Mouse (Mus musculus) hindbrain, embryonic 10.5 days (tissue): ENCODE measurements at regions not wholly inside any gene's neighbourhood (a gene's known extent, or its start where the extent isn't known, plus 50 kb on each side); places are given as distances from the start of the nearest gene placed in this dataset.

Experiments
- DNase-seq: peaks from one replicate; pipeline ENCODE4 v3.0.0-alpha.2; 2017; ENCODE audit warnings: low spot score
- H3K27ac ChIP-seq: fragments of 300-500 bp; sonication (generic); 2 replicates; pipeline ENCODE4 v1.5.1; 2016; ENCODE audit warnings: mild to moderate bottlenecking, moderate library complexity
- H3K27me3 ChIP-seq: fragments of 300-500 bp; sonication (generic); 2 replicates; pipeline ENCODE4 v1.6.1; 2016; ENCODE audit warnings: mild to moderate bottlenecking; ENCODE audit not compliant: poor library complexity, insufficient read depth, severe bottlenecking
- H3K36me3 ChIP-seq: fragments of 300-500 bp; sonication (generic); 2 replicates; pipeline ENCODE4 v1.6.1; 2016; ENCODE audit warnings: mild to moderate bottlenecking, moderate library complexity
- H3K4me1 ChIP-seq: fragments of 300-500 bp; sonication (generic); replicated peaks from 2 replicates; pipeline ENCODE4 v1.6.1; 2016; ENCODE audit warnings: mild to moderate bottlenecking
- H3K4me3 ChIP-seq: fragments of 300-500 bp; sonication (generic); 2 replicates; pipeline ENCODE4 v1.5.1; 2016; ENCODE audit warnings: mild to moderate bottlenecking, moderate library complexity
- H3K9me3 ChIP-seq: fragments of 300-500 bp; sonication (generic); 2 replicates; pipeline ENCODE4 v1.6.1; 2016; ENCODE audit warnings: mild to moderate bottlenecking, moderate library complexity
- WGBS: fragments of 180-500 bp; shearing (Covaris S2); methylation state at CpG from one replicate; pipeline ENCODE4 v1.1.7; 2016; 5-methylcytosine and 5-hydroxymethylcytosine counted together

DNA sequence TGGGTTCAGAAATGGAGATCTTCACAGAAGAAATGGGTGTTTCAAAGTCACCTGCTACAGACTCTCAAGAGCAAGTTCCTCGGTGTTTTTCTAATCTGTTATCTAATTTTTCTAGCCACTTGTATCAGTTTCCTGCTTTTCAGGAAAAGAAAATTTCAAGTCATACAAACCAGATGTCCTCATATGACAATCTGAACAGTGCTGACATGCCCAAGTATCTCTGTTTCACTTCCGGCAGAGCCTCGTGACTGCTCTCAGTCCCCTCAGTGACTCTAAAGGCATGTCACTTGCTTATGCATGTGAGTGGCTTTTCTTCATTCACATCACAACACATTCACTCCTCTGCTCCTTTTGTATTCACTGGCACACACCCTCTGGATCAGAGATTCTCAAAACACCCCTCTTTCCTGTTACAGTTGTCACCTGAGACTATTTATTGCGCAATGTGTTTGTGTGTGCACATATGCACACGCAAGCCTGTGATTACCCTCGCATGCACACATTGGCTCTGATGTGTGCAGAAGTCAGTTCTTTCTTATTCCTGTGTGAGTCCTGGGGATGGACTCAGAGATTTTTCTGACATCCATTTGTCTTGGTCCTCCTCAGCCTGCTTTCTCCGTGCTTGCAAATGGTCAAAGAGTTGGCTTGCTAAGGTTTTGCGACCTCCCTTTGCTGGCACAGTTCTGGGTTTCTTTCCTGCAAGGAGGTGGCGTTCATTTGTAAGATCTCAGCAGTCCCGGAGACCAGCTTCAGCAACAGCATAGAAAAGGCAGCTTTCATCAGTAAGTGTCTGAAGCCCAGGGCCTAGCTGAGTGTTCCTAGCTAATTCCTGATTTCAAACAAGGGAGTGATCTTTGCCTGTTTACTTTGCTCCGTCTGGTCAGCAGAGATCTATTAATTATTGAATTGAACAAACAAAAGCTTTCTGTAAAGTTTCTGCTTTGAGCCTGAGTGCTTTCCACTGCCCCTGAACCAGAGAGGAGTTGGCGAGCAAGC lies 95.6 kb upstream of the Dazl start:
- Histone ChIP-seq H3K27ac (no peak overlapping the region), H3K4me1 (no peaks in the 10 kb centered on the region), H3K36me3 (no peaks in the 10 kb centered on the region), H3K27me3 (no peaks in the 10 kb centered on the region), H3K4me3 (no peak overlapping the region), H3K9me3 (no peaks in the 10 kb centered on the region)
- 89% methylated on average over 12 of the region's 12 CpGs for WGBS
- no peak for DNase-seq

GRCm38 (mm10) chr17:50390151-50390550 lies 96.7 kb upstream of the Dazl start:
- no peak overlapping the region for H3K27ac ChIP-seq
- no peaks in the 10 kb centered on the region for H3K27me3 ChIP-seq
- DNase-seq = no peak
- 82% methylated on average over 1 of the region's 1 CpGs for WGBS
- H3K36me3 ChIP-seq = no peaks in the 10 kb centered on the region
- no peaks in the 10 kb centered on the region for H3K9me3 ChIP-seq
- no peaks in the 10 kb centered on the region for H3K4me1 ChIP-seq
- no peak overlapping the region for H3K4me3 ChIP-seq

DNA sequence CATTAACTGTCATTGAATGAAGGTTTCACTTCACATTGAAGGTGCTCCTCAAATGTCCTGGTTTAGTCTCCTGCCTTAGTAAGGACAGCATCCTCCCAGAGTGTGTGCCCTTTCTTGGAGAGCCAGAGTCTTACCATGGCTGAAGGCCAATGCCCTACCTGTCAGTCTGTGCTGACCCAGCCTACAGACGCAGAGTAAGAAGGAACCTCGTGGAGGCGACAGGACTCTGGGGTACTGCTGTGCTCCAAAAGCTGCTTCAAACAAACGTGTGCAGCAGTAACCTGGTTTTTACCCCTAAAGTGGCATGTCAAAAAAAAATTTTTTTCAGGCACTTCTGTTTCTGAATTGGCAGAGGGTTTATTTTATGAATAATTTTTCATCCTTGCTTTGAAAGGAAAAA lies 97.8 kb upstream of the Dazl start:
- no peaks in the 10 kb centered on the region for H3K36me3 ChIP-seq
- H3K27me3 ChIP-seq = no peaks in the 10 kb centered on the region
- no peak overlapping the region for H3K27ac ChIP-seq
- no peaks in the 10 kb centered on the region for H3K9me3 ChIP-seq
- no peak overlapping the region for H3K4me3 ChIP-seq
- no peaks in the 10 kb centered on the region for H3K4me1 ChIP-seq
- 83% methylated on average over 4 of the region's 4 CpGs for WGBS
- no peak for DNase-seq

GRCm38 (mm10) chr17:50391996-50392395 lies 98.6 kb upstream of the Dazl start:
- H3K4me3 ChIP-seq = no peak overlapping the region
- no peaks in the 10 kb centered on the region for H3K9me3 ChIP-seq
- no peak overlapping the region for H3K27ac ChIP-seq
- 93% methylated on average over 11 of the region's 11 CpGs for WGBS
- no peaks in the 10 kb centered on the region for H3K4me1 ChIP-seq
- no peaks in the 10 kb centered on the region for H3K36me3 ChIP-seq
- no peaks in the 10 kb centered on the region for H3K27me3 ChIP-seq
- DNase-seq = no peak

DNA sequence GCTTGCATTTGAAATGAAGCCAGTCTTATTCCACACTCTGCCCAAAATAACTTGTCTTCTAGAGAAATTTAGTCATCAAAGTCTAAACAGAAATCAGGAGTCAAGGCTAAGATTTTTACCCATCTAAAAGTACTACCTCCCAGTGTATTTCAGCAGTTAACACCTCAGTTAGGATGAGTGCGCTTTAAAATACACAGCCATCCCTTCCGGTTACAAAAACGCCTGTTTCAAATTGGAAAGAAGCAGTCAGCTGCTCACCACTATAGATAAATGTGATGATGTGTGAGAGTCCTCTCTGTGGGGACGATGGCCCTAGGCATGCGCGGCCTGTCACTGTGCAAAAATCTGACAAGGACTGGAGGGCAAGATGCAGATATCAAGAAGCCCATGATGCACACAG lies 99.0 kb upstream of the Dazl start:
- Histone ChIP-seq H3K4me3 (no peak overlapping the region), H3K36me3 (no peaks in the 10 kb centered on the region), H3K4me1 (no peaks in the 10 kb centered on the region), H3K27ac (no peak overlapping the region), H3K27me3 (no peaks in the 10 kb centered on the region), H3K9me3 (no peaks in the 10 kb centered on the region)
- no peak for DNase-seq
- 91% methylated on average over 6 of the region's 6 CpGs for WGBS

DNA sequence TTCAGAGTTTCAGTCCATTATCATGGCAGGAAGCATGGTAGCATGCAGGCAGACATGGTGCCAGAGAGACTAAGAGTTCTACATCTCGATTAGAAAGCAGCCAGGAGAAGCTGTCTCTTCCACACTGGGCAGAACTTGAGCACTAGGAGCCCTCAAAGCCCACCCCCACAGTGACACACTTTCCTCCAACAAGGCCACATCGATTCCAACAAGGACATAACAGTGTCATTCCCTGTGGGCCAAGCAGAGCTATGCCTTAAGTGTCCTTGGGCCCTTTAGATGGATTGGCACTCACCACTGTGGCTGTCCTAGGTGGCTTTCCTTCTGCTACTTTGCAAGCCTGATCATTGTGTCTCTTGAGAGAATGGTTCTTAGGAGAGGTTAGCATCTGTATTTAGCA lies 99.5 kb upstream of the Dazl start:
- no peak for DNase-seq
- WGBS = 85% methylated on average over 2 of the region's 2 CpGs
- no peaks in the 10 kb centered on the region for H3K27me3 ChIP-seq
- no peak overlapping the region for H3K27ac ChIP-seq
- no peaks in the 10 kb centered on the region for H3K9me3 ChIP-seq
- H3K4me1 ChIP-seq = no peaks in the 10 kb centered on the region
- H3K36me3 ChIP-seq = no peaks in the 10 kb centered on the region
- no peak overlapping the region for H3K4me3 ChIP-seq

GRCm38 (mm10) chr17:50393698-50394097 lies 100.3 kb upstream of the Dazl start:
- no peak overlapping the region for H3K4me3 ChIP-seq
- H3K9me3 ChIP-seq = no peaks in the 10 kb centered on the region
- H3K27me3 ChIP-seq = no peaks in the 10 kb centered on the region
- no peaks in the 10 kb centered on the region for H3K4me1 ChIP-seq
- no peak for DNase-seq
- H3K36me3 ChIP-seq = no peaks in the 10 kb centered on the region
- no peak overlapping the region for H3K27ac ChIP-seq
- WGBS = 87% methylated on average over 3 of the region's 3 CpGs

DNA sequence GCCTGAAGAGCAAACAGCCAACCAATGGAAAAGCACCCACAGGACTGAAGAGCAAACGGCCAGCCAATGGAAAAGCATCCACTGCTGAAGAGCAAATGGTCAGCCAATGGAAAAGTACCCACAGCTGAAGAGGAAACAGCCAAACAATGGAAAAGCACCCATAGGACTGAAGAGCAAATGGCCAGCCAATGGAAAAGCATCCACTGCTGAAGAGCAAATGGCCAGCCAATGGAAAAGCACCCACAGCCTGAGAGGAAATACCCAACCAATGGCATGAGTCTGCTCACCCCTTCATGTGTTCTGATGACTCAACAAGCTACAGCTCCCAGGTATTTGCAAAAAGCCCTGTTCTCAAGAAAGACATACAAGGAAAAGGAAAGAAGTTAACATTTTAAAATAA lies 101.4 kb upstream of the Dazl start:
- DNase-seq = no peak
- H3K9me3 ChIP-seq = no peaks in the 10 kb centered on the region
- 88% methylated on average over 1 of the region's 1 CpGs for WGBS
- no peak overlapping the region for H3K4me3 ChIP-seq
- no peak overlapping the region for H3K27ac ChIP-seq
- H3K4me1 ChIP-seq = no peaks in the 10 kb centered on the region
- no peaks in the 10 kb centered on the region for H3K36me3 ChIP-seq
- H3K27me3 ChIP-seq = no peaks in the 10 kb centered on the region

- WGBS = 96% methylated on average over 11 of the region's 11 CpGs
- no peaks in the 10 kb centered on the region for H3K9me3 ChIP-seq
- H3K36me3 ChIP-seq = no peaks in the 10 kb centered on the region
- H3K27me3 ChIP-seq = no peaks in the 10 kb centered on the region
- H3K4me1 ChIP-seq = no peaks in the 10 kb centered on the region
- no peak overlapping the region for H3K4me3 ChIP-seq
- no peak overlapping the region for H3K27ac ChIP-seq
- no peak for DNase-seq
Measured at GRCm38 (mm10) chr17:50395669-50396068, 102.2 kb upstream of the Dazl start.

DNA sequence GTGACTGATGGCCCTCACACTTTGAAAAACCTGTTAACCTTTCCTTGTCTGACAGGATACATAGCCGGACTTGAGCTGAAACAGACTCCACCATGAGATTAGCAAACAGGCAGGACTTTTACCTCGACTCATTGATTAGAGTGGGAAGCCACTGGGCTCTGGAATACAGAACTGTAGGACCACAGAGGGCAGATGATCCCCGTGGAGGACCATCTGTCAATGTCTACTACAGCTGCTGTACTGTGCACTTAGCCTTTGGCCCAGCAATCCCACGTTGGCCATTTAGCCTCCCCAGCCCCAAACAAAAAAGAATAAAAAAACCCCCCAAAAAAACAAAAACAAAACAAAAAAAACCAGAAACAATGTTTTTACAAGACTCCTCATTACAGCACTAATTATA lies 103.9 kb upstream of the Dazl start:
- Histone ChIP-seq H3K4me1 (no peaks in the 10 kb centered on the region), H3K27ac (no peak overlapping the region), H3K36me3 (no peaks in the 10 kb centered on the region), H3K4me3 (no peak overlapping the region), H3K27me3 (no peaks in the 10 kb centered on the region), H3K9me3 (no peaks in the 10 kb centered on the region)
- DNase-seq = no peak
- WGBS = 77% methylated on average over 4 of the region's 4 CpGs

GRCm38 (mm10) chr17:50407249-50407990 lies 101.8 kb upstream of the Plcl2 start:
- no peaks in the 10 kb centered on the region for H3K27me3 ChIP-seq
- no peaks in the 10 kb centered on the region for H3K36me3 ChIP-seq
- DNase-seq = peak; percentile 25
- H3K27ac ChIP-seq = peak overlapping the region; percentile 57; the same call in 1 of the 2 replicates
- no peak overlapping the region for H3K4me3 ChIP-seq
- WGBS = 60% methylated on average over 11 of the region's 11 CpGs
- H3K4me1 ChIP-seq = peaks cover 4% of the 10 kb centered on the region; the same call in 1 of the 2 replicates
- H3K9me3 ChIP-seq = no peaks in the 10 kb centered on the region

DNA sequence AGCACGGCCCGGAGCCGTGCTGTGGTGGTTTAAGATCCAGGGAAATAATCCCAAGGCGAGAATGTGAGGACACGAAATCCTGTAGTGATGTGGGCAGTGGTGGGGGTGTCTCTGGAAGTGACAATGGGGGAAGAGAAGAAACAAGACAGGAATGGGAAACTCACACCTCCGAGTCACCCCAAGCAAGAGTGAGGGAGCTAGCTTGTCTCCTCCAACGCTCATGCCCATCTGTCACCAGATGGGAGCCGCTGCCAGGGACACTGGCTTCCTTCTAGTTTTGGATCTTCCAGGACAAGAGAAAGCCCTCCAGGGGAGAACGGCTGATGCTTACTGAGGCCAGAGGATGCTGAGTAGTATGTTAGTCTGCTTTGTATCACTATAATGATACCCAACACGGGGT lies 100.6 kb upstream of the Plcl2 start:
- Histone ChIP-seq H3K4me3 (no peak overlapping the region), H3K27ac (0 out of 2 replicates have a peak overlapping the region, but pooled peaks have one; percentile 12), H3K36me3 (no peaks in the 10 kb centered on the region), H3K27me3 (no peaks in the 10 kb centered on the region), H3K4me1 (peaks cover 4% of the 10 kb centered on the region; the same call in 1 of the 2 replicates), H3K9me3 (no peaks in the 10 kb centered on the region)
- DNase-seq = no peak
- WGBS = 89% methylated on average over 10 of the region's 10 CpGs

- WGBS = 93% methylated on average over 3 of the region's 3 CpGs
Measured at GRCm38 (mm10) chr17:50409271-50409670, 99.9 kb upstream of the Plcl2 start.

More at GRCm38 (mm10) chr17:50409271-50409670, 99.9 kb upstream of the Plcl2 start:
- H3K9me3 ChIP-seq = no peaks in the 10 kb centered on the region
- no peak overlapping the region for H3K4me3 ChIP-seq
- peaks cover 4% of the 10 kb centered on the region; the same call in 1 of the 2 replicates for H3K4me1 ChIP-seq
- H3K27me3 ChIP-seq = no peaks in the 10 kb centered on the region
- DNase-seq = no peak
- no peaks in the 10 kb centered on the region for H3K36me3 ChIP-seq
- H3K27ac ChIP-seq = no peak overlapping the region
